In the genomic region with DNA sequence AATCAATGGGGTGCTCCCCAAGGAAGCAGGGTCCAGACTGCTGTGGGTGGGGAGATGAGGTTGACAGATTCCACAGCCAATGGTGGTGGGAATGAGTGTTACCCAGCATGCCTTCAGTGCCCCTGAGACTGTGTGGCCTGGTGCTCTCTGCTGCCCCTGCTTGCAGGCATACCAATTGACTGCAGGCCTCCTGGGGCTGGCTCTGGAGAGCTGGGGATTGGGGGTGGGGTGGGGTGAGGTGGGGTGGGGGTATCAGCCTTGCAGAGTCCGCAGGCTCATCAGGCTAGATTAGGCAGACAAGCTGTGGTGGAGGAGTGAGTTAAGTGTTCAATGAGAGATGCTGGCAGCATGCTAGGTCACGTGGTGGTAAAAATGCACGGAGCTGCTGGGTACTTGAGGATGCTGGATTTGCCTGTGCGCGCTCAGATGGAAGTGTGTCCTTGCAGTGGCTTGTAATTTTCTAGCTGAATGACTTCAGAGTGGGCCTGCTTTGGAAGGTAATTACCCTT, we compare ENCODE assay signal across 8 mouse cellular contexts. TPM values are rescaled to one million over a fixed set of nuclear protein-coding genes. Genes with fewer than 3 reads are reported as not detected.
DNase-seq lines count a peak whose midpoint lies in the region; ATAC-seq and TF ChIP-seq lines count a peak whose summit lies in the region.

No protein-coding gene starts in this region.

- intact Hi-C loops in left cerebral cortex, adult 2 months (cut with DNase I), result no loop called here
- intact Hi-C loops in left cerebral cortex, postnatal 4 days (cut with DNase I), result no loop called here

- no peak overlapping the region for H3K9ac ChIP-seq in embryonic facial prominence, embryonic 14.5 days (ENCODE audit: low read depth, low read length)
- H3K9ac ChIP-seq in hindbrain, embryonic 16.5 days (ENCODE audit: low read depth, low read length), result no peak overlapping the region

- no peaks in the 10 kb centered on the region for H3K9me3 ChIP-seq in embryonic facial prominence, embryonic 14.5 days (ENCODE audit: control insufficient read depth, low read length)
- no peaks in the 10 kb centered on the region for H3K9me3 ChIP-seq in hindbrain, embryonic 16.5 days (ENCODE audit: control insufficient read depth, low read length)

- 49% methylated on average over 5 of the region's 5 CpGs for WGBS in embryonic facial prominence, embryonic 14.5 days
- 39% methylated on average over 5 of the region's 5 CpGs for WGBS in hindbrain, embryonic 16.5 days

- no peaks in the 10 kb centered on the region for H3K36me3 ChIP-seq in embryonic facial prominence, embryonic 14.5 days (ENCODE audit: control insufficient read depth, insufficient read depth, low read length)
- no peaks in the 10 kb centered on the region for H3K36me3 ChIP-seq in hindbrain, embryonic 16.5 days (ENCODE audit: control insufficient read depth, insufficient read depth, low read length)

- H3K4me1 ChIP-seq in embryonic facial prominence, embryonic 14.5 days (ENCODE audit: control insufficient read depth, insufficient read depth, low read length), result peaks cover 3% of the 10 kb centered on the region
- H3K4me1 ChIP-seq in hindbrain, embryonic 16.5 days (ENCODE audit: control insufficient read depth, insufficient read depth, low read depth, low read length), result peaks cover 10% of the 10 kb centered on the region

- peak; percentile 22 for TF ChIP-seq CTCF in left cerebral cortex, adult 2 months (IDR thresholded peaks at IDR 0.05)

- no peak for DNase-seq in left cerebral cortex, adult 2 months (ENCODE audit: extremely low spot score in 1 of 2, low spot score in 2 of 2)
- no peak for DNase-seq in left cerebral cortex, postnatal 4 days
- DNase-seq in embryonic facial prominence, embryonic 14.5 days (ENCODE audit: low spot score), result peak; percentile 76
- no peak for DNase-seq in yolk sac, embryonic 10.5 days (ENCODE audit: low spot score)
- DNase-seq in embryo, embryonic 10 days (ENCODE audit: low spot score), result no peak
- DNase-seq in gastrocnemius, postnatal 10 days, result no peak

- H3K27me3 ChIP-seq in embryonic facial prominence, embryonic 14.5 days (replicated peaks; ENCODE audit: control insufficient read depth, insufficient read depth, low read length), result no peaks in the 10 kb centered on the region
- no peaks in the 10 kb centered on the region for H3K27me3 ChIP-seq in hindbrain, embryonic 16.5 days (replicated peaks; ENCODE audit: control insufficient read depth, insufficient read depth, low read length)

- peak; percentile 51 for ATAC-seq in embryonic facial prominence, embryonic 14.5 days (ENCODE audit: low read depth)
- ATAC-seq in hindbrain, embryonic 16.5 days, result peak; percentile 78
- 0 out of 2 replicates have a peak, but pooled peaks have one; percentile 42 for ATAC-seq in megakaryocyte-erythroid progenitor cell, adult 5-6 weeks (replicated peaks; ENCODE audit: low FRiP score, low TSS enrichment, poor library complexity, severe bottlenecking)

- H3K4me3 ChIP-seq in left cerebral cortex, adult 2 months, result no peak overlapping the region
- no peak overlapping the region for H3K4me3 ChIP-seq in embryonic facial prominence, embryonic 14.5 days (ENCODE audit: low read depth, low read length)
- no peak overlapping the region for H3K4me3 ChIP-seq in hindbrain, embryonic 16.5 days (ENCODE audit: low read length)

- no peak overlapping the region for H3K4me2 ChIP-seq in embryonic facial prominence, embryonic 14.5 days (ENCODE audit: low read depth, low read length)
- H3K4me2 ChIP-seq in hindbrain, embryonic 16.5 days (ENCODE audit: low read length), result no peak overlapping the region

- peak overlapping the region; percentile 47 for H3K27ac ChIP-seq in left cerebral cortex, adult 2 months
- peak overlapping the region; percentile 56 for H3K27ac ChIP-seq in embryonic facial prominence, embryonic 14.5 days (replicated peaks; ENCODE audit: low read depth, low read length)
- peak overlapping the region; percentile 27; the same call in 1 of the 2 replicates for H3K27ac ChIP-seq in hindbrain, embryonic 16.5 days (ENCODE audit: low read depth, low read length)

RNA-seq across cellular contexts. Expression of a gene that starts 28.6 kb away (rescaled TPM):
- 100 to 1,000 TPM; 185 to 189 TPM for total RNA-seq in left cerebral cortex, adult 2 months (2021)
- total RNA-seq in left cerebral cortex, postnatal 4 days (2021), result 10 to 100 TPM; 32.9 to 40.7 TPM
- 29.1 and 30.4 TPM in 2 replicates for polyA plus RNA-seq in embryonic facial prominence, embryonic 14.5 days (2014; fragmentation: Nextera tagmentation; extraction: Ambion mirVana)
- 79.1 and 96.8 TPM in 2 replicates for polyA plus RNA-seq in hindbrain, embryonic 16.5 days (2015; fragmentation: Nextera tagmentation; extraction: Ambion mirVana)
- 17.9 and 19.1 TPM in 2 replicates for total RNA-seq in megakaryocyte-erythroid progenitor cell, adult 5-6 weeks (2014; fragmentation: Nextera tagmentation)
- total RNA-seq in megakaryocyte-erythroid progenitor cell, adult 5-6 weeks (2017), result 8.9 and 9.3 TPM in 2 replicates
- total RNA-seq in gastrocnemius, postnatal 10 days (2021), result 10 to 100 TPM; 66.8 to 73.4 TPM
